Mouse (Mus musculus) hindbrain, embryonic 15.5 days (tissue): Measurements from ENCODE around the gene Krtap10-4. TPM values are rescaled to one million over a fixed set of nuclear protein-coding genes. Genes with fewer than 3 reads are reported as not detected.
A peak's percentile ranks its signal among the peaks of the same experiment; 100 is the strongest.

Experiments used
- ATAC-seq: fragments of 200-750 bp; cut with Nextera tagmentation; 2 replicates; pipeline ENCODE4 v1.8.0; 2017; ENCODE audit warnings: low read depth, moderate number of reproducible peaks, moderate TSS enrichment; ENCODE audit not compliant: low FRiP score
- H3K27ac ChIP-seq: fragments of 300-500 bp; sonication (generic); replicated peaks from 2 replicates; pipeline ENCODE4 v1.5.1; 2015; ENCODE audit warnings: mild to moderate bottlenecking, inconsistent platforms
- H3K27me3 ChIP-seq: fragments of 300-500 bp; sonication (generic); 2 replicates; pipeline ENCODE4 v1.6.1; 2015; ENCODE audit warnings: control low read depth, inconsistent platforms
- H3K36me3 ChIP-seq: fragments of 300-500 bp; sonication (generic); 2 replicates; pipeline ENCODE4 v1.6.1; 2015; ENCODE audit warnings: control low read depth, inconsistent platforms
- H3K4me1 ChIP-seq: fragments of 300-500 bp; sonication (generic); replicated peaks from 2 replicates; pipeline ENCODE4 v1.6.1; 2015; ENCODE audit warnings: control low read depth, inconsistent platforms
- H3K4me2 ChIP-seq: fragments of 300-500 bp; sonication (generic); 2 replicates; pipeline ENCODE4 v1.6.1; 2015; ENCODE audit warnings: moderate library complexity, mild to moderate bottlenecking, inconsistent platforms
- H3K4me3 ChIP-seq: fragments of 300-500 bp; sonication (generic); 2 replicates; pipeline ENCODE4 v1.5.1; 2015; ENCODE audit warnings: mild to moderate bottlenecking, inconsistent platforms
- H3K9ac ChIP-seq: fragments of 300-500 bp; sonication (generic); 2 replicates; pipeline ENCODE4 v1.6.1; 2015; ENCODE audit warnings: inconsistent platforms
- H3K9me3 ChIP-seq: fragments of 300-500 bp; sonication (generic); 2 replicates; pipeline ENCODE4 v1.6.1; 2016; ENCODE audit warnings: control low read depth, inconsistent platforms
- WGBS: fragments of 180-500 bp; shearing (Covaris S2); methylation state at CpG from one replicate; pipeline ENCODE4 v1.1.7; 2015; 5-methylcytosine and 5-hydroxymethylcytosine counted together
- polyA plus RNA-seq: library from polyadenylated mRNA; unstranded; fragments of >200 nt; fragmentation: Nextera tagmentation; extraction: Ambion mirVana; gene quantifications from 2 replicates; pipeline ENCODE4 v1.2.1, GENCODE M21; 2015

Krtap10-4 gene
- polyA plus RNA-seq: not detected in 2 replicates

- no peaks in the 10 kb centered on the region for H3K36me3 ChIP-seq
- H3K4me2 ChIP-seq: no peak within 1 kb of the TSS
- H3K4me3 ChIP-seq: no peak within 1 kb of the TSS
- no peaks in the 10 kb centered on the region for H3K27me3 ChIP-seq
- no peak for ATAC-seq
- no peak within 1 kb of the TSS for H3K27ac ChIP-seq
- WGBS: 71% methylated on average over 6 of the region's 6 CpGs
- peaks cover 3% of the 10 kb centered on the region; the same call in 1 of the 2 replicates for H3K9me3 ChIP-seq
- no peaks in the 10 kb centered on the region for H3K4me1 ChIP-seq
- H3K9ac ChIP-seq: no peak within 1 kb of the TSS
Observed at GRCm38 (mm10) chr10:77826951-77827350, at the start of gene Krtap10-4. Krtap10-4 (minus strand) TSS chr10:77827095.

- 88% methylated on average over 7 of the region's 7 CpGs for WGBS
- H3K27me3 ChIP-seq: no peaks in the 10 kb centered on the region
- H3K4me1 ChIP-seq: no peaks in the 10 kb centered on the region
- H3K4me3 ChIP-seq: no peak overlapping the region
- ATAC-seq: no peak
- H3K36me3 ChIP-seq: no peaks in the 10 kb centered on the region
- H3K9ac ChIP-seq: no peak overlapping the region
- H3K9me3 ChIP-seq: no peaks in the 10 kb centered on the region
- H3K4me2 ChIP-seq: no peak overlapping the region
- no peak overlapping the region for H3K27ac ChIP-seq
Observed at GRCm38 (mm10) chr10:77869651-77870050, 42.8 kb upstream of the Krtap10-4 start.

- Histone ChIP-seq H3K27me3 (no peaks in the 10 kb centered on the region), H3K36me3 (no peaks in the 10 kb centered on the region), H3K4me2 (no peak overlapping the region), H3K4me3 (no peak overlapping the region), H3K9me3 (no peaks in the 10 kb centered on the region), H3K9ac (no peak overlapping the region), H3K27ac (no peak overlapping the region), H3K4me1 (no peaks in the 10 kb centered on the region)
- no peak for ATAC-seq
- WGBS: 39% methylated on average over 1 of the region's 1 CpGs
Observed at GRCm38 (mm10) chr10:77867546-77867945, 40.7 kb upstream of the Krtap10-4 start.

DNA sequence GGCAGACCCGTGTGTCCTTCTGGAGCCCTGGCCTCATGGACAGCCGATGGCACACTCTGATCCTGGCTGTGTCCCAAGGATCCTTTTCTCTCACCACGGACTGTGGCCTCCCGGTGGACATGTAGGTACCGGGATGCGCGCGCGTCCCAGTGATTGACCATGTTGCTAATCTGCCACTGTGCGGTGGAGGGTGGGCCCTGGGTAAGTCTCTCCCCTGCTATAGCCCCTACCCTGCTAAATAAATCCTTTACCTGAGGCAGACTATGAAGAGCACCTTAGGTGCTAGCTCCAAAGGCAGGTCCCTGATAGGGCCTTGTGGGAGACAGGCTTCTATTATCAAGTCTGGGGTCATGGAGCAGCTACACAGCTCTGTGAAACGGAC, 37.9 kb upstream of the Krtap10-4 start:
- H3K4me3 ChIP-seq: peak overlapping the region; percentile 17; the same call in 1 of the 2 replicates
- ATAC-seq: peak; percentile 19; the same call in 1 of the 2 replicates
- H3K27ac ChIP-seq: no peak overlapping the region
- H3K9ac ChIP-seq: no peak overlapping the region
- no peaks in the 10 kb centered on the region for H3K36me3 ChIP-seq
- peak overlapping the region; percentile 29 for H3K4me2 ChIP-seq
- no peaks in the 10 kb centered on the region for H3K9me3 ChIP-seq
- WGBS: 42% methylated on average over 11 of the region's 11 CpGs
- no peaks in the 10 kb centered on the region for H3K27me3 ChIP-seq
- no peaks in the 10 kb centered on the region for H3K4me1 ChIP-seq

GRCm38 (mm10) chr10:77864067-77864761, 37.3 kb upstream of the Krtap10-4 start:
- H3K4me3 ChIP-seq: peak overlapping the region; percentile 17; the same call in 1 of the 2 replicates
- ATAC-seq: peak; percentile 81
- H3K27me3 ChIP-seq: no peaks in the 10 kb centered on the region
- H3K4me1 ChIP-seq: no peaks in the 10 kb centered on the region
- no peak overlapping the region for H3K27ac ChIP-seq
- H3K4me2 ChIP-seq: peak overlapping the region; percentile 29
- H3K9me3 ChIP-seq: no peaks in the 10 kb centered on the region
- 42% methylated on average over 14 of the region's 14 CpGs for WGBS
- H3K9ac ChIP-seq: no peak overlapping the region
- H3K36me3 ChIP-seq: no peaks in the 10 kb centered on the region

GRCm38 (mm10) chr10:77861675-77862074, 34.8 kb upstream of the Krtap10-4 start, which contains the start of gene Gm3285:
Gm3285 (plus strand) TSS chr10:77861975.
- ATAC-seq: no peak
- Histone ChIP-seq H3K9me3 (no peaks in the 10 kb centered on the region), H3K36me3 (no peaks in the 10 kb centered on the region), H3K27me3 (no peaks in the 10 kb centered on the region), H3K27ac (no peak within 1 kb of the TSS), H3K9ac (no peak within 1 kb of the TSS), H3K4me1 (no peaks in the 10 kb centered on the region), H3K4me2 (no peak within 1 kb of the TSS), H3K4me3 (no peak within 1 kb of the TSS)
- 50% methylated on average over 7 of the region's 7 CpGs for WGBS

DNA sequence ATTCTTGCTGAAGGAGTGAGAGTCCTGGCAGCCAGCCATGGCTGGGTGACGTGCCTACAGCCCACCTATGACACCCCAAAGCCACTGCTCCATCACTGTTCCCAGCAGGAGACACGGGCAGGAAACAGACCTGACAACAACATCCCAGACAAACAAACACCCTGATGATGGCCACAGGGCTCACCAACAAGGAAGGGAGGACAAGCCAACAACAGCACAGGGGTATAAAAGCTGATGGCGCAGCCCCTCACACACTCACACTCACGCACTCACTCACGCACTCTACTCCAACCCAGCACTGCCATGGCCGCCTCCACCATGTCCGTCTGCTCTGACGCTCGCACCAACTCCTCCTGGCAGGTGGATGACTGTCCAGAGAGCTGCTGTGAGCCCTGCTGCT, 25.7 kb upstream of the Krtap10-4 start, which contains the start of gene Gm10318:
Gm10318 (plus strand) TSS at position 301 of the 400 bp plus-strand sequence.
- Histone ChIP-seq H3K4me2 (no peak within 1 kb of the TSS), H3K9me3 (no peaks in the 10 kb centered on the region), H3K4me3 (no peak within 1 kb of the TSS), H3K4me1 (no peaks in the 10 kb centered on the region), H3K36me3 (no peaks in the 10 kb centered on the region), H3K27ac (no peak within 1 kb of the TSS), H3K9ac (no peak within 1 kb of the TSS), H3K27me3 (no peaks in the 10 kb centered on the region)
- 62% methylated on average over 9 of the region's 9 CpGs for WGBS
- no peak for ATAC-seq

- Histone ChIP-seq H3K9ac (no peak overlapping the region), H3K4me3 (no peak overlapping the region), H3K36me3 (no peaks in the 10 kb centered on the region), H3K4me2 (no peak overlapping the region), H3K4me1 (no peaks in the 10 kb centered on the region), H3K9me3 (peaks cover 12% of the 10 kb centered on the region; the same call in 1 of the 2 replicates), H3K27ac (no peak overlapping the region), H3K27me3 (no peaks in the 10 kb centered on the region)
- no peak for ATAC-seq
- WGBS: 87% methylated on average over 2 of the region's 2 CpGs
Observed at GRCm38 (mm10) chr10:77847538-77847937, 20.6 kb upstream of the Krtap10-4 start.

- Histone ChIP-seq H3K27ac (no peak overlapping the region), H3K9me3 (peaks cover 12% of the 10 kb centered on the region; the same call in 1 of the 2 replicates), H3K9ac (no peak overlapping the region), H3K36me3 (no peaks in the 10 kb centered on the region), H3K4me1 (no peaks in the 10 kb centered on the region), H3K4me3 (no peak overlapping the region), H3K4me2 (no peak overlapping the region), H3K27me3 (no peaks in the 10 kb centered on the region)
- 22% methylated on average over 2 of the region's 2 CpGs for WGBS
- no peak for ATAC-seq
Observed at GRCm38 (mm10) chr10:77846961-77847360, 20.1 kb upstream of the Krtap10-4 start.

DNA sequence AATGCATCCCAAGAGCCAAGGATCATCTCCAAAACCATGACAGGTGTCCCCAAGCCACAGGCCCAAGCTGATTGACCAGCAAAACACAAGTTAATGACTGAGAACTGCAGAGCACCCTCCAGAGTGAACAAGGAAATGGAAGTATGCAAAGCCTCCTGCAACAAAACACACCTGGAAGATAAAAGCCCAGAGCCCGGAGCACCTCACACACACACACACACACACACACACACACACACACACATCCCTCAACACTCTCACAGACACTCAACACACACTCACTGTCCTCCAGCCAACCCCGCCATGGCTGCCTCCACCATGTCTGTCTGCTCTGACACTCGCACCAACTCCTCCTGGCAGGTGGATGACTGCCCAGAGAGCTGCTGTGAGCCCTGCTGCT, 19.6 kb upstream of the Krtap10-4 start, which contains the start of gene Gm36176:
Gm36176 (plus strand) TSS at position 301 of the 400 bp plus-strand sequence.
- H3K9ac ChIP-seq: no peak within 1 kb of the TSS
- H3K9me3 ChIP-seq: peaks cover 12% of the 10 kb centered on the region; the same call in 1 of the 2 replicates
- WGBS: 80% methylated on average over 3 of the region's 3 CpGs
- no peaks in the 10 kb centered on the region for H3K27me3 ChIP-seq
- H3K4me1 ChIP-seq: no peaks in the 10 kb centered on the region
- no peak within 1 kb of the TSS for H3K4me3 ChIP-seq
- no peaks in the 10 kb centered on the region for H3K36me3 ChIP-seq
- H3K4me2 ChIP-seq: no peak within 1 kb of the TSS
- no peak within 1 kb of the TSS for H3K27ac ChIP-seq
- no peak for ATAC-seq

DNA sequence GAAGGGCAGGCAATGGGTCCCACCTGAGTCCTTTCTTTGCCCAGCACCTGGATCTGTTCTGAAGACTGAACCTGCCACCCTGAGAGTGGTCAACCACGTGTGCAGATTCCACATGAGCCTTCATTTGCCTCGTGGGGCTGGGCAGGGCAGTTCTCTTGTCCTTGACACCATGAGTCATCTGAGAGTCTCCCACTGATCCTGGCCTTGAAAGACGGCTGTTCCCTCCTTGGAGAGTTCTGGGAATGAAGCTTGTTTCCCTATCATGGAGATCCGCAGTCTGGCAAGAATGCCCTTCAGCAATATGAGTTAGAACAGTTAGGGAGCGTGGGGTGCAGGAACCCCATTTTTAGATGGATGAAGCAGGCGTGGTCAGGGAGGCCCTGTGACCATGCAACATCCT, 12.1 kb upstream of the Krtap10-4 start:
- Histone ChIP-seq H3K4me2 (no peak overlapping the region), H3K9me3 (peaks cover 6% of the 10 kb centered on the region; the same call in 1 of the 2 replicates), H3K27ac (no peak overlapping the region), H3K4me1 (no peaks in the 10 kb centered on the region), H3K4me3 (no peak overlapping the region), H3K9ac (no peak overlapping the region), H3K36me3 (no peaks in the 10 kb centered on the region), H3K27me3 (no peaks in the 10 kb centered on the region)
- WGBS: 82% methylated on average over 6 of the region's 6 CpGs
- no peak for ATAC-seq

DNA sequence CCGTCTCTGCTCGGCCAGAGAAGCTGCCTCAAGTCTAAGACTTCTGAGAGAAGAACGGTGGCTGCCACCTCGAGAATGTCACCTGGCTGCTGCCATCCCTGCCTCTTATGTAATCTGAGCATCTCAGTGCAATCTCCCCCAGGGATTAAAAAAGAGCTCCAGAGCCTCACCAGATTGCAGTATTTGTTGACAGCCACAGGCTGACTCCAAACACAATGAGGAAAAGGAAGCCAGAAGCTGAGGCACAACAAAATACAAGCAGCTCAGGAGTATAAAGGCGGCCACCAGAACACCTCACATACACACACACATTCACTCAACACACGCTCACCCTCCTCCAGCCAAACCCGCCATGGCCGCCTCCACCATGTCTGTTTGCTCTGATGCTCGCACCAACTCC, 8.8 kb upstream of the Krtap10-4 start, which contains the start of gene Krtap10-10:
Krtap10-10 (plus strand) TSS at position 301 of the 400 bp plus-strand sequence.
- 63% methylated on average over 9 of the region's 9 CpGs for WGBS
- Histone ChIP-seq H3K27me3 (no peaks in the 10 kb centered on the region), H3K4me2 (no peak within 1 kb of the TSS), H3K4me3 (no peak within 1 kb of the TSS), H3K4me1 (no peaks in the 10 kb centered on the region), H3K27ac (no peak within 1 kb of the TSS), H3K36me3 (no peaks in the 10 kb centered on the region), H3K9me3 (no peaks in the 10 kb centered on the region), H3K9ac (no peak within 1 kb of the TSS)
- ATAC-seq: no peak
